Mouse (Mus musculus) naive thymus-derived CD4-positive, alpha-beta T cell, adult 2 months (primary cell): ENCODE results near the gene Adgrg6.

ENCODE experiments used
- DNase-seq: peaks from one replicate; pipeline ENCODE4 v3.0.0-alpha.2; 2011; ENCODE audit warnings: low read depth

Gene Adgrg6

DNA sequence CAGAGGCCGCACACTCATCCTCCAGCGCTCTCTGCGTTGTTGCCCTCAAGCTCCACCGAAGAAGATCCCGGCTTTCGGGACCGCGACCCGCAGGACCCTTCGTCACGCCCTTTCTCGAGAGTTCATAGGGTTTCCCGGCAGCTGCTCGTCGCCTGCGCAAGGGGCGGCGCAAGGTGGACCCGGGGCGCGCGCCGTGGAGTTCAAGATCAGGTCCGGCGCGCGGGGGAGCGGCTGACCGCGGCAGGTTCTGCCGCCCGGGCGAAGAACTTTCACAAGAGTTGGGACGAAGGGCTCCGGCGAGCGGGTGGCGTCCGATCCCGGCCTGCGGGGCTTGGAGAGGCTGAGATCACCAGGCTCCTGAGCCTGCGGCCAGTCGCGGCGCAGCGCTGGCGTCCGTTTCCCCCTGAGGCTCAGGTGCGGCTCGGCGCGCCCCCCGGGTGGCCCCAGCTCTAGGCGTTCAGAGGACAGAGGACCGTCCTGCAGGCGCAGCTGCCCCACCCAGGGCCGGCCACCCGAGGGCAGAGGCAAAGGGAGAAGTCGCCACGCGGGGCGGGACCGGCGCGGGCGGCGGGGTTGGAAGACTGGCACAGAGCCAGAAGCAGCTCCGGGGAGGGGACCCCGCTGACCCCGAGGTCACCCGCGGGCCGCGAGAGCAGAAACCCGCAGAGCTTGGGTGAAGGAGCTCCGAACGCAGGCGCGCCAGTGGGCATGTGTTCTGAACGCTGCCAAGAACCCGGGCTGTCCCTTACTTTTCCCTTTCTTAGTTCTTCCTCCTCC lies at the start of gene Adgrg6:
Gene Adgrg6, minus strand, starts transcription at position 719 of the 777 bp plus-strand sequence.
- no peak for DNase-seq

DNA sequence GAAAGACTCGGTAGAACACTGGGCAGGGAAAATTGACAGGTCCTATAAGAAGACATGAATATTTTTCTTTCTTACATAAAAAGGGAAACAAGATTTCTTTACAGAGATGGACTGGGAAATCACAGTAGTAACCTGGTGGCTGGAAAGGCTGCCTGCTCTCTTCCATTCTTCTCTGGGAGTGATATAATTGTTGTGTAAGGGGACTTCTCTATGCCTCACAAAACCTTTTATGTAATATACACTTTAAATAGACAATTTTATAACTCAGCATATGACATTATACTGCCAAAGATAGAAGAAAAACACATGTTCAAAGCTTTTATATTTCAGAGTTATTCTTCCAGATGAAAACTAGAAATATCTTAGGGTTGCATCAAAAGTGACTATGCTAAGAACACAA lies 46.8 kb upstream of the Adgrg6 start:
- no peak for DNase-seq

DNA sequence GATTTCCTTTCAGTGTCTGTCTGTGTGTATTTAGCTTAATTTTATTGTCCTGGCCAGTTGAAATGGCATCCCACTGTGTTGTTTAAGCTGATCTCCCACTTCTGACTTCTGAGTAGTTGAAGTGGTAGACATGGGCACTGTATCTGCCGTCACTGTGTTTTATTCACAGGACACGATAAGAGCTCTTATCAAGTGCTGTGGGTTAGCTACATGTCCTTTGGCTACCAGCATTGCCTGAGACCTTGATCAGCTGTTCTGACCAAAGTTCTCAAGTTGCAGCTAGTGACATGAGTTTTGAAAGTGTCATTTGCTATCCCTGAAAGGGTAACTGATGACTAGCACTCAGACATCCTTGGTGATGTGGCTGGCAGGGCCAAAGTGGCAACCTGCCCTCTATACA lies 45.4 kb upstream of the Adgrg6 start:
- no peak for DNase-seq

DNA sequence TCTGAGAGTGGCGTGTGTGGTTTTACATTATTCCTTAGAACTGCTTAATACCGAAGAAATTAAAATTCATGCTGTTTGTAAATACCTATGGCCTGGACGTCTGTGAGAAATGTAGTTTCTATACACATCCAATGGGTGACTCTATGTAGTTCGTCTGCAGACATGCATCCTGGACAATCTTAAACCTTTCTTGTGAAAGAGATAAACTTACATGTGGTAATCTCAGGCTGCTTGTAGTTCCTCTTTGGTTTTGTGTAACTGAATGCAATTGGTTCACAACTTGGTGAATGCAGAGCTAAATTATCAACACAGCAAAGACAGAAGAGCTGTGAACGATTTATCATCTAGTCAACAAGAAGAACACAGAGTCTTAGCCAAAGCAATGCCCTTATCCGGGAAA lies 44.2 kb upstream of the Adgrg6 start:
- DNase-seq: no peak

DNA sequence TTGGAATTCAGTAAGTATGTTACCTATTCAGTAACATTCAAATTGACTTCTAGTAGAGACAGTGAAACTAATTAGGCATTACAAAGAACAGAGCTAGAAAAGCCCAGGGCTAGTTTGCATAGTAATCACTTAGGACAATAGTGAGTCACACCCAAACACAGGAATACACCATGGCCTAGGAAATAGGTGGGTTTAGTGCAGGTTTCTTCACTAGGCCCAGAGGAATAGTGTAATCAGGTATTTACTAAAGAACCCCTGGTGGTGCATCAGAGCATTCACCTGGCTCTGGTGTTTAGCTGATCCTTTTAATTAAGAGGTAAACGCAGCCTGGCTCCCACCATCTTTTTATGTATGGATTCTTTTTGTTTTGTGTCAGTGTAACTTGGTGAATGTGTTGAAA lies 38.0 kb upstream of the Adgrg6 start:
- no peak for DNase-seq

DNA sequence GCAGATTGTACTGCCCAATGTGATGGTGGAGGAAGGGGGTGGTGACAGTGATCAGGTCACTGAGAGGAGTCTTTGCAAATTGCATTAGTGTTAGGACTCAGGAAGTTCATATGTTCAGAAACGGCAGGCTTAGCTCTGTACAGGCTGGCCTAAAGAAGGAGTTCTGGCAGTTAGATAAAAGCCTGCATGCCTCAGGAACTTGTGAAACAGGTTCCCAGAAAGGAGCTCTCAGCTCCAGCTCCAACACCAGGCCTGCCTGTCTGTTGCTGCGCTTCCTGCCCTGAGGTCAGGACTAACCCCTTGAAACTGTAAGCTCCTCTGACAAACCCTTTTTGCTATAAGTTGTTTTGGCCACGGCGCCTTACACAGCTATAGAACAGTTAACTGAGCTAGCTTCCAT lies 28.8 kb upstream of the Adgrg6 start:
- no peak for DNase-seq

DNA sequence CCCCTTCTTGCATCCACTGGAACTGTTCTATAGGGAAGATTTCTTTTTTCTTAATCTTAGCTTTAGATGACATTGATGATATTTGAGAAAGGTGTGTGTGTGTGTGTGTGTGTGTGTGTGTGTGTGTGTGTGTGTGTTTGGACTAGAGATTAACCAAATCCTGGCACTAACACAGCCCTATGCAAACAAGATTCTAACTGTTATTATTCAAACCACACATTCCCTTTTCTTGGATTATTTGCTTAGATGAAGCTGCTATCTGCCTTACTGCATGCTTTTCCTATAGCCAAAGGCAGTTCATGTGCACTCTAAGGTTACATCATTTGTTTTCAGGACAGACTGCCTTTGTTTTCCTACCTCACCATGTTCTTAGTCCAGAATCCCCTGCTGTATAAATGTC lies 25.7 kb upstream of the Adgrg6 start:
- DNase-seq: no peak

DNA sequence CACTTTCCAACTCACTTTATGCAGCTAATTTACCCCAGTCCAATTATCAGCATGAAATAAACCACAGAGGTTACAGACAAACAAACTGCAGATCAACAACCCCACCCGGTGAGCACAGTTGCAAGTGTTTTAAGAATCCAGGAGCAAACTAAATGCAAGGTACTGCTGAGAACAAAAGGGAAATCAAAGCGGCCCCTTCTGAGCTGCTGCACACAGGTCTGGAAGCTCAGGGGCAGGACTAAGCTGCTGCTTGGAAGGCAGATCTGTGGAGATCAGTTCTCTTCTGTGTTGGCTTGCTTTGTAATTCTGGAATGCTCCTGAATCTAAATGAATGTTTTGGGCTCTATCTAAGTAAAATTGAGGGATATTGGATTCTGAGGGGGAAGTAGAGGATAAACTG lies 25.2 kb upstream of the Adgrg6 start:
- DNase-seq: no peak

DNA sequence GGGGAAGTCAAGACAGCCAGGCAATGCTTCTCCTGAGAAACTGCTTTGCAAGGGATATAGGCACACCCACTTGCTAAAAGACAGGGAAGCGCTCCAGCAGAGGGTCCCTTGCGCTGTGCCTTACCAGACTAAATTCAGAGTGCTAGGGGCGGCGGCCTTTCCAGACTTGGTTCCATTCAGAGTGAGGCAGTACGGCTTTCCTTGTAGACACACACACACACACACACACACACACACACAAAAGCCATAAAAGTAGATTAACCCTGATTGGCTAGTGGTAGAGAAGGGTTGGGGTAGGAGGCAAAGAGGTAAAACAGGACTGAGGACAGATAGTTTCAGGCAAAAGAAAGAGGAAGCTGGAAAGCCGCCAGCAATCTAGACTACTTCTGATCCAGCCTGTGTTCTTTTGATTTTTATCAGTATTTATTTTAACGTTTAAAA lies 672 bp upstream of the Adgrg6 start:
- DNase-seq: no peak

DNA sequence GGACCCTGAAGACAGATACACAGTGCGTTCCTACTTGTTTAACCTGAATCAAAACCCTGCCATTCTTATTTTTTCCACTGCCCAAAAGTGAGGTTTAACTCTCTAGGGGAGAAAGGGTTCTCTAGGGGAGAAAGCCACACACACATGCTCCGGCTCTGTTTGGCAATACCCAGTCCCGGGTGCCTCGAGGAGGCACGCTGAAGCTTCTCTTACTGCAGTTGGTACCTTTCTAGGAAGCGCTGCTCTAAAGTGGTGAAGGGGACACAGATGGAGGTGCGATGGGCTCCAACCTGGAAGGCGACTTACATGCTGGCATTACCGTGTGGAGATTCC lies 885 bp downstream of the Adgrg6 start:
- no peak for DNase-seq

DNA sequence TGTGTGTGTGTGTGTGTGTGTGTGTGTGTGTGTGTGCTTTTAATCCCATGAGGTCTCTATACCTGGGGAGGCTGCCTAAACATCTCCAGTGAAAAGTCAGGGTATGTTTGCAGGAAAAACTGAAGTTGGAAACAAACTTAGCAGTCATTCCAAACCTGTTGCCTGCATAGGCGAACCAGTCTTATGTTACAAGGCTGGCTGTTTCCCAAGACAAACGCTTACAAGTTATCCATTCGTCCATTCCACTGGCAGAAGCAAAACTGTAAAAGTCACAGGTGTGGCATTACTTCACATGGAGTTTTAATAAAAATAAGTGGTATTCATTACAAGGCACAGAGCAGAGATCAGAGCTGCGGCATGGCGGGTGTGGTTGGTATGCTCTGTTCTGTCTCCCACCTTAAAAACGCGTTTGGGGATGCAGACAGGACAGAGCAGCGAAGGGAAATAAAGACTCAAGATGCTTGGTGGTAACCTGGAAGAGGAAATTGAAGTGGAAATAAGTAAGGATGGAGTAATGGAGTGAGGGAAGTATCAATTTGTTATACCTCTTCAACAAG lies 1.9 kb downstream of the Adgrg6 start:
- no peak for DNase-seq

DNA sequence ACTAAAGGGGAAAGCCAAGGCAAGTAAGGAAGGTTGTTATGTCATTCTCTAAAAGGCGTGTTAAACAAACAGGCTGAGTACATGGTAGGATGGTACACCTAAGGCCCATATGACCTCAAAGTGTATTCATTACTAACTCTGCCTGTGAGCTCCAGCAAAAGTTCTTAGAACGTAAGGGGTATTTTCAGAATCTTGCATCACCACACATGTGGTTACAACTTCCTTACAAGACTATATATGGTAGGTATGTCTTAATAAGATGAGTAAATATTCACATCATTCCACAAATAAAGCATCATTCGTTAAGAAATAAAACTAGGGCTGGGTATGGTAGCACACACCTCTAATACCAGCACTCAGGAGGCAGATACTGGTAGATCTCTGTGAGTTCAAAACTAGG lies 8.4 kb downstream of the Adgrg6 start:
- peak; percentile 1 for DNase-seq

DNA sequence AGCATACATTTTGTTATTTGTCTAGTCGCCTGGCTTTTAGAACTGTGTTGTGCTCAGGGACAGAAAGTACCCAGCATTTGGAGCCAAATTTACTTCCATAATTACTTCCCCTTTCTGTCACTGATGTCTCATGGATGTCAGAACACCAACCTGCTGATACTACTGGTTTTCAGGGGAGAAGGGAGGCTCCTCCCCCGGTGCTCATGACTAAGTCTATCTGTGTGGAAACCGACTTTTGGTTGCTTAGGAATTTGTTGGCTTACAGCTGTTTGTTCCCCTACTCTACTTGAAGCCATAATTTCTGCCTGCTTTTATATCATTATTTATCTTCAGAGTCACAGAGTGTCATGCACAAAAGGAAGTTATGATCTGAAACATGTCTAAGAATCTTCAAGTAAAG lies 14.4 kb downstream of the Adgrg6 start:
- peak; percentile 1 for DNase-seq

DNA sequence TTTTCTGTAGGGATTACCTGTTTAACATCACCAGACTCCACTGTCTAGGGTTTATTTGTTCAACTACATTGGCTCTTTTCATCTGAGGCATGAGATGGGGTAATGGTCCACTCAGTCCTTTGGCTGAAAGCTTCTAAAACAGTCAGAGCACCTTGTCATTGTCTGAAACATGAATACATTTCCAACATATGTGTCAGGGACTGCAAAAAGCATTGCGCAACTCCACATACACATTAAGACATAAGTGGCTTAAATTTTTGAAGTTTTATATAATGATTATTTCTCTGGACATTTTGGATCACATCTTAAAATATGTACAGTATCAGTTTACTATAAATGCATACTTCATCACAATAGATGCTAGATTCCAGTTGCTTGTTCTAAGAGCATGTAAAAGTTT lies 14.8 kb downstream of the Adgrg6 start:
- no peak for DNase-seq

DNA sequence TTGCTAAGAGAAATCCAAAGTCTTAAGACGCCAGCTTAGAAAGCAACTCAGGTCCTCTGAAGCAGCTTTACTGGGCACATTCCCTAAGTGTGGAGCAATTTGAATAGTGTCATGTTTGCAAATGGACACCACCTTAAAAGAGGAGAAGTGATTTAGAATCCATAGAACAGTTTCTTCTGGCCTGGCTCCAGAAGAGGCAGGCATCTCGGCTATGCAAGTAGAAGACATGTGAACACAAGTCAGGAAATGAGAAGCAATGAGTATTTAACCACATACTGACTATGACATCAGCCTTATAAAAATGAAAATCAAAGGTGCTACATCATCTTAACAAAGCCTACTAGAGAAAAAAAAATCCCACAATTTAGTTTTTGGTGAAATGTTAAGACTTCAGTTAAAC lies 17.7 kb downstream of the Adgrg6 start:
- DNase-seq: no peak

DNA sequence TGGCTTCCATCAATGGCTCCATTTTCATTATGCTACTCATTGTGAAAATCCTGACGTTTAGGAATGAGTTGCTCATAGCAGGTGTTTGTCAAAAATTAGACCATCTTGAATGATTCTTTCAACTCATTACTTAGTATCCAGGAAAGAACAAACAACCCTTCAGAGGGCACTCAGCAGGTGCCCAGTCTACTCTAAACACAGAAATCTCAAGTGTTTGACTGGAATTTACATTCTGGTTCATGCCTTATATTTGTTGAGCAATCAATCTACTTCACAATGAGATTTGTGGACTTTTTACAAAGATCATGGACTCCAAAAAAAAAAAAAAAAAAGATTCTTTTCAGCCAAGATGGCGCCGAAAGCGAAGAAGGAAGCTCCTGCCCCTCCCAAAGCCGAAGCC lies 22.7 kb downstream of the Adgrg6 start:
- DNase-seq: no peak

DNA sequence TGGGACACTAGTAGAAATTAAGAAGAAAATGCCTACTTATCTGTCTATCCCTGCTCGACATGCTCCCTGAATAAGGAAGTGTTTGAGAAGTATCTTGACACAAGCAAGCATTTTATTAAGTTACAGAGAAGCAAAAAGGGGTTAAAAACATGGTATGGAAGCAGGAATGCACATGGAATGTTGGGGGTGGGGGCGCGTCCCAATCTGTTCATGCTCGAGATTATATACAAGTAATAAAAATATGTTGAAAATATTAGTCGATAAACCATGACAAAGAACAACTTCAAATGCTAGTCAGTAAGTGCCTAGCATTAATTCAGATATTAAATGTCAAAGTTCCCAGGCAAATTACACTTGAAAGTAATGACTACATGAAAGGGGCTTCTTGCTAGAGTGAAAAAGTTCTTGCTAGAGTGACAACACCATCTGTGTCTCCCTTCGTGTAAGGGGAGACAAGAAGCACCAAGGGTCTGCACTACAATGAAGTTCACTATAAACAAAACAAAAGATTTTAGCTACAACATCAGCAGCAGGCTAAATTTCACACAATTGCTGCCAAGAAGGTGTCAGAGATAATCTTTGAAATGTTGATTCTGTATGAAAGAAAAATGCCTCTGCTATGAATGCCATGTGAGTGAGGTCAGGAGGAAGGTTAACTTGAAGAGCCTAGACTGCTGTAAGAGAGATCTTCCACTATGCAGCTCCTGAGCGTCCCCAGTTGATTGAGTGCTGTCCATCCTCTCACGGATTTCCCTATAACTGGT lies 24.4 kb downstream of the Adgrg6 start:
- DNase-seq: no peak

DNA sequence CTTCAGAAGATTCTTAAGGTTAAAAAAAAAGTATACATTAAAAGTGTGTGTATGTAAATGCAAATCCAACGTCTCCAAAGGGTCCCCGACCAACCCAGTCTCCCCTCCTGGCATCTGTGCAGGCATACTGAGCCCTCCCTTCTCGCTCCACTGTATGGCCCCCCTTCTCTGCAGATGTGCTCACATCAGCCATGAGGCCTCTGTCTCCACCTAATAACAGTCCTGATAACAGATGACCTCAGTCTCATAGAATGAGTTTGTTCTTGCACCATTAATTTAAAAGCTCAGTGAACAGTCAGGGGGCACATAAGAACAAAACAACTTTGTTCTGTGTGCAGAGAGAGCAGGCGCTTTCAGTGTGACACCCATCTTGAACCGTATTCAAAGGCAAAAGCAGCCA lies 27.6 kb downstream of the Adgrg6 start:
- no peak for DNase-seq

DNA sequence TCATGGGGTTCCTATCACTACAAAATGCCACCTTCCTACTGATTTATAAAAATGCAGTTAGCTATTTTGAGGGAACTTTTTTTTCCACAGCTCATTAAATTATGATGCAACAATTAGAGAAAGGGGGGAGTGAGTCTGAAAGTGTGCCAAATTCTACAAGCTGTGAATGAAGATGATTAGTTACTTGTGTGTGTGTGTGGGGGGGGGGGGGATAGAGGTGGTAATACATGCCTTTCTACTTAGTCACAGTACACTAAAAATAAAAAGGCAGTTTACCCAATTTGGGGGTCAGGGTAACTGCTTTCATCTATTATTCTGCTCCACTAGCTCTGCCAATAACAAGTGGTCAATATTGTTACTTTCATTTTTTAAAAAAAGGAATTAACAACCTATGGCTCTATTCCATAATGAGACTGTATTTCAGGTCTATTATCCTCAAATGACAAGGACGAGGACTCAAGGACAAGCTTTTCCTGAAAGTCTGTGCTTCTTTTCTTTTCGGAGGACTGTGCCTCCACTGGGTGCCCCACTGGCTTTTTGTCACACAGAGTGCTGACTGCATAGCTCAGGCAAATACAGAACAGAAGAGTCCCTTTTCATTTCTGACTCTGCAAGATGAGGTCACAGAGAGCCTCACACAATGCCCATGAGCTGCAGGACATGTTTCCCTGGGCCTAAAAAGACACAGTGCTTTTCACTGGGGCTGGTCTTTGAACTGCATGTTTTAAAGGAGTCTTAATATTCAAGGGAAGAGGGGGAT lies 33.4 kb downstream of the Adgrg6 start:
- no peak for DNase-seq

DNA sequence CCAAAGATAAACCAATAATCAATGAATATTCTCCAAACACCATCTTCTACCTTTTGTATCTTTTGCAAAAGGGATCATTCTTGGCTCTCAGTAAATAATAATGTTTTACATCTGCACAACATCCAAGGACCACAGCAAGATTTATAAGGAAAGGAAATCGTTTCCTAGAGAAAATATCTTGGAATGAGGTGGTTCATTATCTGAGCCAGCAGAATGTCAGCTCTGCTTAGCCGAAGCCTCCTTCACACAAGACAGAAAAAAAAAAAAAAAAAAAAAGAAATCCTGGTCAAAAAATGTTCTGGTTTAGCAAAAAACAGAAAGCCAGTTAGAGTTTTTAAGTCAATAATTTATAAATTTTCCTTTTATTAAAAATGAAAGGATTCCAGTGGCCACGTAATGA lies 34.3 kb downstream of the Adgrg6 start:
- DNase-seq: no peak

DNA sequence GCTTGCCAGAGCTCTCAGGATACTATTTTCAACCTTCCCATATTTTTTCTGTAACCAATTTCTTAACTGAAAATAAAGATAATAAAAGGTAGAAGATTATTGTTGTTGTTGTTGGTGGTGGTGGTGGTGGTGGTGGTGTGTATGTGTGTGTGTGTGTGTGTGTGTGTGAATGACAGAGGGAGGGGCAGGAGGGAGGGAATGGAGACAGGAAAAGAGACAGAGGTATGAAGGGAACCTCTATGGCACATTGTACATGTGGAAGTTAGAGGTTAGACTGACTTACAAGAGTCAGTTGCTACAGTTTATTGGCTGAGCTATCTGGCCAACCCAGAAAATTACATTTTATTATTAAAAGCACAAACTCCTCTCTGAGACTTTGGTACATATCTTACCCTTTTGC lies 49.8 kb downstream of the Adgrg6 start:
- no peak for DNase-seq

DNA sequence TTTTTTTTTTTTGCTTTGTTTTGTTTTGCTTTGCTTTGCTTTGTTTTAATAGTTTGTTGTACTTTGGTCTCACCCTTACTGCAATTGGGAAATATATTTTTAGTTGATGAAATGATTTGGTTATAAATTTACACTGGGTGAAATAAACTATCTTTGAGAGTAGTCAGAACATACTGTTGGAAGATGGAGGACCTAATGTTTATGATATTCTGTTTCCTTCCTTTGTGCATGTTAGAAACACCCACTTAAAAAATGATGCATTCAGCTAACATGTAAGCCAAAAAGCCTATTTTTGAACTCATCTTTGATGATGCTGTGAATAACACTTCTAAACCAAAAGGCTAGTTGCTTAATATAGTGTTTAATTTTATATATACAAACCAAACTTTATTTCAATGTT lies 50.3 kb downstream of the Adgrg6 start:
- DNase-seq: no peak

DNA sequence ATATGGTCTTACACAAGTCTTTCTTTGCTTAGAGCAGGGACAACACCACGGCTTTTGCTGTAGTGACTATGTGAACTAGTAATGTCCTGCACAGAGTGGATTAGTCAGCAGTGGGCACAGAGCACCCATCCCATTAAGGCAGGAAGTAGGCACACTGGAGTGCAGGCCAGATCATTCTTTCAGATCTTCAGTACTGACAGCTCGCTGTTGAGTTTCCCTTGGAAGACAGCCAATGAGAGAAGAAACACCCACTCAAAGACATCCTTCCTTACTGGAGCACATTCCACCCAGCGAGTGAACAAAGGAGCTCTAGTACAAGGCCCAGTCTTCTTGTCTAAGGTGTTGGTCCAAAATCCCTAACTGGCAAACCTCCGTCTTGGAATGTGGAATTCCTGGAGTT lies 53.6 kb downstream of the Adgrg6 start:
- DNase-seq: no peak
